Mouse (Mus musculus) B cell, adult 2 months (primary cell): ENCODE results near the gene Gm37240.

ENCODE experiments used
- DNase-seq, 2 experiments: peaks; one replicate each; pipeline ENCODE4 v3.0.0; 2022

Gm37240 gene

GRCm38 (mm10) chr3:85469711-85470110, 417.6 kb downstream of the Gm37240 start:
- DNase-seq = no peak

- no peak for DNase-seq
Observed at GRCm38 (mm10) chr3:85468995-85469394, 418.3 kb downstream of the Gm37240 start.

GRCm38 (mm10) chr3:85465283-85466025, 421.9 kb downstream of the Gm37240 start:
- DNase-seq = no peak

GRCm38 (mm10) chr3:85460021-85460420, 427.3 kb downstream of the Gm37240 start:
- no peak for DNase-seq

GRCm38 (mm10) chr3:85456983-85457382, 430.3 kb downstream of the Gm37240 start:
- no peak for DNase-seq

- no peak for DNase-seq
Observed at GRCm38 (mm10) chr3:85455453-85455852, 431.9 kb downstream of the Gm37240 start.

- no peak for DNase-seq
Observed at GRCm38 (mm10) chr3:85454001-85454400, 433.3 kb downstream of the Gm37240 start.

GRCm38 (mm10) chr3:85449461-85449860, 437.9 kb downstream of the Gm37240 start:
- no peak for DNase-seq

GRCm38 (mm10) chr3:85442781-85443180, 444.5 kb downstream of the Gm37240 start:
- no peak for DNase-seq

- no peak for DNase-seq
Observed at GRCm38 (mm10) chr3:85442261-85442660, 445.1 kb downstream of the Gm37240 start.

GRCm38 (mm10) chr3:85435406-85435805, 451.9 kb downstream of the Gm37240 start:
- no peak for DNase-seq

GRCm38 (mm10) chr3:85431208-85431607, 456.1 kb downstream of the Gm37240 start:
- DNase-seq = no peak

GRCm38 (mm10) chr3:85423376-85423997, 463.8 kb downstream of the Gm37240 start:
- DNase-seq = no peak

- DNase-seq = no peak
Observed at GRCm38 (mm10) chr3:85421403-85421802, 465.9 kb downstream of the Gm37240 start.

- DNase-seq = no peak
Observed at GRCm38 (mm10) chr3:85417663-85418062, 469.7 kb downstream of the Gm37240 start.

GRCm38 (mm10) chr3:85398841-85399240, 488.5 kb downstream of the Gm37240 start:
- DNase-seq = no peak

- no peak for DNase-seq
Observed at GRCm38 (mm10) chr3:85398483-85398835, 488.9 kb downstream of the Gm37240 start.

- DNase-seq = no peak
Observed at GRCm38 (mm10) chr3:85397816-85398482, 489.4 kb downstream of the Gm37240 start.

- DNase-seq = no peak
Observed at GRCm38 (mm10) chr3:85393395-85393794, 493.9 kb downstream of the Gm37240 start.

- DNase-seq = no peak
Observed at GRCm38 (mm10) chr3:85391756-85392155, 495.6 kb downstream of the Gm37240 start.

GRCm38 (mm10) chr3:85391111-85391510, 496.2 kb downstream of the Gm37240 start:
- DNase-seq = no peak

GRCm38 (mm10) chr3:85385371-85385770, 501.9 kb downstream of the Gm37240 start:
- DNase-seq = no peak

- no peak for DNase-seq
Observed at GRCm38 (mm10) chr3:85383330-85383729, 504.0 kb downstream of the Gm37240 start.
